Mouse (Mus musculus) C2C12 (cell line): ENCODE measurements around the gene Frmd8.

Experiments
- CEBPB ChIP-seq: IDR thresholded peaks from one replicate; pipeline ENCODE4 v1.6.1; 2011; ENCODE audit warnings: low read depth, mild to moderate bottlenecking, control low read depth, moderate library complexity
- CTCF ChIP-seq: IDR thresholded peaks from one replicate; pipeline ENCODE4 v1.5.1; 2011; ENCODE audit not compliant: control insufficient read depth, insufficient read depth, insufficient read length
- MAX ChIP-seq: IDR thresholded peaks from one replicate; pipeline ENCODE4 v1.6.1; 2011; ENCODE audit warnings: mild to moderate bottlenecking, control low read depth
- MYOD1 ChIP-seq: IDR thresholded peaks from one replicate; pipeline ENCODE4 v1.6.1; 2011; ENCODE audit warnings: low read depth; ENCODE audit not compliant: control insufficient read depth, insufficient read length
- USF1 ChIP-seq: IDR thresholded peaks from one replicate; pipeline ENCODE4 v1.6.1; 2011; ENCODE audit warnings: low read depth, mild to moderate bottlenecking, control low read depth, moderate library complexity

GRCm38 (mm10) chr19:5921715-5922114 is 46.6 kb upstream of the Frmd8 start:
- TF ChIP-seq CTCF, result no peak
- TF ChIP-seq MYOD1, result no peak
- no peak for TF ChIP-seq MAX
- TF ChIP-seq USF1, result no peak
- TF ChIP-seq CEBPB, result no peak
